Mouse (Mus musculus) heart, embryonic 14.5 days (tissue): ENCODE data around the gene Krt16. TPM values are rescaled to one million over a fixed set of nuclear protein-coding genes. Genes with fewer than 3 reads are reported as not detected.

Experiments
- ATAC-seq: fragments of 200-750 bp; cut with Nextera tagmentation; 2 replicates; pipeline ENCODE4 v1.8.0; 2017; ENCODE audit warnings: low read depth, moderate TSS enrichment; ENCODE audit not compliant: insufficient number of reproducible peaks, insufficient read depth, low FRiP score
- H3K27ac ChIP-seq, 2 experiments: fragments of 200-500 bp in 1 of 2; fragments of 300-500 bp in 1 of 2; sonication (generic) in 1 of 2; replicated peaks in 1 of 2; 2 replicates each; pipeline ENCODE4 v1.5.1; 2012 to 2014; ENCODE audit warnings: low read depth in 2 of 2, low read length in 2 of 2, control low read depth in 1 of 2, mild to moderate bottlenecking in 1 of 2, mixed read lengths in 1 of 2; ENCODE audit not compliant: control insufficient read depth in 1 of 2, insufficient read depth in 1 of 2
- H3K27me3 ChIP-seq: fragments of 300-500 bp; sonication (generic); 2 replicates; pipeline ENCODE4 v1.6.1; 2014; ENCODE audit warnings: mild to moderate bottlenecking, low read length, control low read depth; ENCODE audit not compliant: control insufficient read depth, insufficient read depth
- H3K36me3 ChIP-seq: fragments of 300-500 bp; sonication (generic); 2 replicates; pipeline ENCODE4 v1.6.1; 2014; ENCODE audit warnings: mild to moderate bottlenecking, control low read depth, low read length, mixed read lengths; ENCODE audit not compliant: control insufficient read depth, insufficient read depth
- H3K4me1 ChIP-seq, 2 experiments: fragments of 200-500 bp in 1 of 2; fragments of 300-500 bp in 1 of 2; sonication (generic) in 1 of 2; 2 replicates each; pipeline ENCODE4 v1.6.1; 2012 to 2014; ENCODE audit warnings: low read length in 2 of 2, control low read depth in 1 of 2, mixed read lengths in 1 of 2; ENCODE audit not compliant: control insufficient read depth in 2 of 2, insufficient read depth in 2 of 2
- H3K4me2 ChIP-seq: fragments of 300-500 bp; sonication (generic); 2 replicates; pipeline ENCODE4 v1.6.1; 2014; ENCODE audit warnings: mild to moderate bottlenecking, low read length
- H3K4me3 ChIP-seq, 2 experiments: fragments of 200-500 bp in 1 of 2; fragments of 300-500 bp in 1 of 2; sonication (generic) in 1 of 2; 2 replicates each; pipeline ENCODE4 v1.5.1; 2012 to 2014; ENCODE audit warnings: low read length in 2 of 2, mild to moderate bottlenecking in 2 of 2, control low read depth in 1 of 2, low read depth in 1 of 2, moderate library complexity in 1 of 2; ENCODE audit not compliant: control insufficient read depth in 1 of 2, insufficient read depth in 1 of 2
- H3K9ac ChIP-seq: fragments of 300-500 bp; sonication (generic); 2 replicates; pipeline ENCODE4 v1.6.1; 2014; ENCODE audit warnings: mild to moderate bottlenecking, low read length
- H3K9me3 ChIP-seq: fragments of 300-500 bp; sonication (generic); 2 replicates; pipeline ENCODE4 v1.6.1; 2016; ENCODE audit warnings: low read length, control low read depth; ENCODE audit not compliant: control insufficient read depth
- WGBS: fragments of 180-500 bp; shearing (Covaris S2); extraction: QIAGEN DNeasy Blood & Tissue Kit; methylation state at CpG from one replicate; pipeline ENCODE4 v1.1.7; 2014; 5-methylcytosine and 5-hydroxymethylcytosine counted together
- polyA plus RNA-seq: library from polyadenylated mRNA; unstranded; fragments of >200 nt; fragmentation: Nextera tagmentation; extraction: Ambion mirVana; gene quantifications from 2 replicates; pipeline ENCODE4 v1.2.1, GENCODE M21; 2014

Krt16 gene
- polyA plus RNA-seq, 1 experiment from 2014 or later = not detected

DNA sequence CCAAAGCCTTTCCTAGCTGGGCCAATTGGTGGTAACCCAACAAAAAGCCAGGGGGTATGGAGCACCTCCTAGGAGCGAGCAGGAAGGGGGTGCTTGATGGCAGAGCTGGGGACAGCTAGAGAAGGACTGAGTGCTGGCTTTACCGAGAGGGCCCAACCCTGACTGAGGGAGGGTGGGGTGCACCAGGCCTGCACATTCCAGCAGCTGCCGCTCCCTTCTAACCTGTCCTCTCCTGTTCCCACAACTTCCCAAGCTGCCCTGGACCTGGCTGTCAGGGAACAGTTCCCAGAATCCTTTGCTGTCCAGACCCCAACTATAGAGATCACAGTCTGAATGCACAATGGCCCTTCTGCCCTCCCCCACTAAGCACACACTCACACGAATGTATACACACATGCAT lies 36.3 kb upstream of the Krt16 start:
- no peaks in the 10 kb centered on the region for H3K9me3 ChIP-seq
- H3K27me3 ChIP-seq = no peaks in the 10 kb centered on the region
- no peaks in the 10 kb centered on the region for H3K36me3 ChIP-seq
- no peak overlapping the region for H3K9ac ChIP-seq
- no peak for ATAC-seq
- H3K4me1 ChIP-seq = peaks cover 3 to 9% of the 10 kb centered on the region in 2 experiments; a peak in 1 of 4 replicates
- no peak overlapping the region for H3K27ac ChIP-seq
- H3K4me2 ChIP-seq = no peak overlapping the region
- 85% methylated on average over 4 of the region's 4 CpGs for WGBS
- H3K4me3 ChIP-seq = no peak overlapping the region

DNA sequence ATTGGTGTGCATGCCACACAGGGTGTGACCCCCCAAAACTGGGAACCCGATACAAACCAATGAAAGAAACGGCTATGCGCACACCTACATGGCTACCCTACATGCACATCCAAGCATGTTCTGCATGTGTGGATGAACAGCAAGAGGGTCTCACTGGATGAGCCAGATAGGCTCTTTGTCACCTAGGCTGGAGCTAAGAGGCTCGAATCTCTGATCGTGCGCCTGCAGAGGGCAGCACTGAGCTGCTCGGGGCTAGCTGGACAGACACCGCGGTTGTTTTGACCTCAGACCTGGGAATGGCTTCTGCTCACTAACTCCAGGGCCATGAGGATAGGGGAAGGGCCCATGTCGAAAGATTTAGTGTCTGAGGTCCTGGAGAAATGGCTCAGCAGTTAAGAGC lies 33.8 kb upstream of the Krt16 start:
- Histone ChIP-seq H3K27me3 (no peaks in the 10 kb centered on the region), H3K36me3 (no peaks in the 10 kb centered on the region), H3K9ac (no peak overlapping the region), H3K27ac (no peak overlapping the region), H3K4me2 (no peak overlapping the region), H3K4me3 (no peak overlapping the region), H3K9me3 (no peaks in the 10 kb centered on the region), H3K4me1 (no peaks in the 10 kb centered on the region)
- 23% methylated on average over 10 of the region's 10 CpGs for WGBS
- ATAC-seq = no peak

DNA sequence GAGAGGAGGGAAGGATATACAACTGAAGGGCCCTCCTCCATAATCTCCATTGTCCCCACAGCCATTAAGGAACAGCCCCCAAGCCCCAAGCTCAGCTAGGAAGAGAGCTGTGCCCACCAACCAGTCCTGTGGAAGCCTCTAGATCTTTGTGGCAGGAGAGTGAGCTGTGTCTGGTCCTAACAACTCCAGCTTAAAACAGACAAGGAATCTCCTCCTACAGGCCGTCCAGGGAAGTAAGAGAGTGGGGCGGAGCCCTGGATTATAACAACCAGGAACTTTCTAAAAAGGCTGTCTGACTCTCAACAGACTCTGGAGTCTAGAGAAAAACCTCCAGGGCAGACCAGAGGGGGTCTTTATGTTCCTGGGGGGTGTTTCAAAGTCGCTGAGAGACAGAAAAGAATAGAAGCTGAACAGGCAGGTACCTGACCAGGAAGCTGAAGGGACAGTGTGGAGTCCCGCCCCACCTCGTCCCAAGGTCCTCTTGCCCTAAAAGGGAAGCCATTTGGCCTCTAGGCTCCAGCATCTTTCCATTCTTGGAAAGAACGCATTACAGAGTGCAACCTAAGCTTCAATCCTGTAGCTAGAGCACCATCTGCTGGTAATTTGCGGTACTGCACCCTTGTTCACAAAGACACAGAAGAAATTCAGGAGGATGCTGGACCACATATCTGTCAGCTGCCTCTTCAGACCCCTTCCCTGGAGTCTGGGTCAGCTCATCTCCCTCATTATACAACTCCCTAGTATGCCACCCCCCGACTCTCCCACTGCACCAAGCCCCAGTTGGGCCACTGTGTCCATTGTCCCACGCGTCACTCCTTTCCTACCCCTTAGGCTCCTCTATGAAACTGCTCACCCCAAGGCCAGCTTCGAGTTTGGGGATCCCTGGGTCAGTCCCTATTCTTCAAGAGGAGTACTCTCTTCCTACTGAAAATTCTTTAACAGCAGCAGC lies 33.2 kb upstream of the Krt16 start:
- Histone ChIP-seq H3K9ac (no peak overlapping the region), H3K9me3 (no peaks in the 10 kb centered on the region), H3K4me1 (no peaks in the 10 kb centered on the region), H3K4me2 (no peak overlapping the region), H3K27ac (no peak overlapping the region), H3K4me3 (no peak overlapping the region), H3K27me3 (no peaks in the 10 kb centered on the region; the same call in 1 of the 2 replicates), H3K36me3 (no peaks in the 10 kb centered on the region)
- no peak for ATAC-seq
- WGBS = 19% methylated on average over 11 of the region's 11 CpGs

DNA sequence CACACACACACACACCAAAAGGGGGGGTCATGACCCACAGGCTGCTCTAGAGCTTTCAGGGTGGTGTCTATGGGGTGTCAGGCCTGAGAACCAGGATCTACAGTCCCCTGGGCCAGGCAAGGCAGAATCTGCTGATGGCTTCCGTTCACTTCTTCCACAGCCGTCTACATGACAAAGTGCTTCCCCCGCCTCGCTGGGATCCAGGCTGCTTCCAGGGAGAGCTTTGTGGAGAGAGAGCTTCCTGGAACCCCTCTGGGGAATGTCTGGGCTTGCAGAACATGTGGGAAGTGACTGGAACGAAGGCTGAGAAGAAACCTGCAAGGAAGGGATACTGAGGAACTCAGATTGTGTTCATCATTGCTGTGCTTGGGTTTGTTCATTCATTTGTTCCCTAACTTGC lies 30.1 kb upstream of the Krt16 start:
- WGBS = 49% methylated on average over 5 of the region's 5 CpGs
- Histone ChIP-seq H3K27ac (no peak overlapping the region), H3K4me1 (peaks cover 2 to 5% of the 10 kb centered on the region in 2 experiments; a peak in 2 of 4 replicates), H3K4me2 (no peak overlapping the region), H3K9me3 (no peaks in the 10 kb centered on the region), H3K4me3 (no peak overlapping the region), H3K9ac (no peak overlapping the region), H3K36me3 (no peaks in the 10 kb centered on the region), H3K27me3 (no peaks in the 10 kb centered on the region; the same call in 1 of the 2 replicates)
- ATAC-seq = no peak

DNA sequence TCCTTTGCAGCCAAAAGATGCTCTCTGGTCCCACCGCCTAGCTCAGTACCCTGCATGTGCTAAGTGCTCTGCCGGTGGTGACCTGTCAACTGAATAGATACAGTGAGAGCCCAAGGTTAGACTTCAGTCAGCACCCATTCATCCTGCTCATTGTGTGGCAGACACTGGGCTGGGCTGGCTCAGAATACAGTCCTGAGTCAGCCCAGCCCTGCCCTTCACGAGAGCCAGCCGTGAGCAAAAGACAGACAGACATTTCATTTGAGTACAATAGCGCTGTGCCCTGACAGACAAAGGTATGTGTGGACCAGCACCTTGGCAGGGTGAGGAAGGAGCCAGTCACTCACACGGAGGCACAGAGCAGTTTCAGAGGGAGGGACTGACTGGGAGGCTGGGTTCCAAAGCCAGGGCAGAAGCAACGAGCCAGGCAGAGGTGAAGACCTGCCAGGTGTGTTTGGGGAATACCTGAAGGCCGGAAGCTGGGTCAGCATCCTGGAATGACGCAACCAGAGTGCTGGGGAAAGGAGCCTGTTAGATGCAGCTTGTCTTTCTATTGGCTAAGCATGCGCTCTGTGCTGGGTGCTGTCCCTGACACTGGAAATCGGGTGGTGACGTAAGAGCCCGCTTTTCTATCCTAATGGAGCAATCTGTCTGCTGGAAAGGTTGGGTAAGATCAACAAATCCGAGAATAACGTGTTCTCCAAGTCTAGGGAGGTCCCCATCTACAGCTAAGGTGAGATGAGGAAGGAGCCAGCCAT lies 29.2 kb upstream of the Krt16 start:
- Histone ChIP-seq H3K9ac (no peak overlapping the region), H3K27me3 (no peaks in the 10 kb centered on the region; the same call in 1 of the 2 replicates), H3K4me1 (peaks cover 5 to 7% of the 10 kb centered on the region in 2 experiments; a peak in 2 of 4 replicates), H3K4me2 (no peak overlapping the region), H3K9me3 (no peaks in the 10 kb centered on the region), H3K4me3 (no peak overlapping the region), H3K36me3 (no peaks in the 10 kb centered on the region), H3K27ac (no peak overlapping the region)
- no peak for ATAC-seq
- 56% methylated on average over 15 of the region's 15 CpGs for WGBS

DNA sequence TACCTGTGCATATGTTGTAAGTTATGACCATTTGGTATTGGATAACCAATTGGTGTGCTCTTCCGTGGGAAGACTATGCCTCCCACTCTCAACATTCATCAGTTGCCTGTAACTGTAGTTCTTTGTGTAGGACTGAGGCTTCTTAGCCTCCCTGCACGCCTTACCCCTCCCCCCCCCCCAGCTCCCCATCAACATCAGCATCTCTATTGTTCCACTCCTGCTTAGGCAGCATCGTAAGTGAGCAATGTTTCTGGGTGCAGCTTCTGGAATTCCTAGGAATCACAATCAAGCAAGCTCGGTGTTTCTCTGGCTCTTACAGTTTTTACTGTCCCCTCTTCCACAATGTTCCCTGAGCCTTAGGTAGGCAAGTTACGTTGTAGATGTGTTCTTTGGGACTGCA lies 26.8 kb upstream of the Krt16 start:
- Histone ChIP-seq H3K27ac (no peak overlapping the region), H3K4me1 (peaks cover 5 to 7% of the 10 kb centered on the region in 2 experiments; a peak in 2 of 4 replicates), H3K9me3 (no peaks in the 10 kb centered on the region), H3K4me3 (no peak overlapping the region), H3K27me3 (no peaks in the 10 kb centered on the region; the same call in 1 of the 2 replicates), H3K4me2 (no peak overlapping the region), H3K9ac (no peak overlapping the region), H3K36me3 (no peaks in the 10 kb centered on the region)
- no peak for ATAC-seq
- 58% methylated on average over 5 of the region's 5 CpGs for WGBS

DNA sequence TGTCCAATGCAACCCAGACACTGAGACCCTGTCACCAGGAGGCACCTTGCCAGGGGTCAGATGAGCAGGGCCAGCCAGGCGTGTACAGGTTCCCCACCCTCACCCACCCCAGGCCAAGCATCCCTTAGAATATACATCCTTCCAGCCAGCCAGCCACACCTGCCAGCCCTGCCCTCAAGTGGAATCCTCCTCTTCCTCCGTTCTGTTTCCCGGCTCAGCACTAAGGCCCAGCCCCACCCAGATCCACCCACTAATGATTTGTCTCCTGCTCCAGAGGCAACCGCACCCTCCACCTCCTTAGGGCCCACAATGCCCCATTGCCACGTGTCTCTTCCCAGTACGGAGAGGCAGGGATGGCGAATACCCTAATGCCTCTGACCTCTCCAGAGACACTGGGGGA lies 26.0 kb upstream of the Krt16 start:
- 75% methylated on average over 7 of the region's 7 CpGs for WGBS
- Histone ChIP-seq H3K4me2 (no peak overlapping the region), H3K9ac (no peak overlapping the region), H3K9me3 (no peaks in the 10 kb centered on the region), H3K4me1 (peaks cover 5 to 7% of the 10 kb centered on the region in 2 experiments; a peak in 2 of 4 replicates), H3K27me3 (no peaks in the 10 kb centered on the region; the same call in 1 of the 2 replicates), H3K36me3 (no peaks in the 10 kb centered on the region), H3K27ac (no peak overlapping the region), H3K4me3 (no peak overlapping the region)
- ATAC-seq = no peak
